Mouse (Mus musculus) cerebellum, adult 9-11 months (tissue): ENCODE data around the gene March7.

Experiments
- DNase-seq: peaks from one replicate; pipeline ENCODE4 v3.0.0; 2022

Gene March7

DNA sequence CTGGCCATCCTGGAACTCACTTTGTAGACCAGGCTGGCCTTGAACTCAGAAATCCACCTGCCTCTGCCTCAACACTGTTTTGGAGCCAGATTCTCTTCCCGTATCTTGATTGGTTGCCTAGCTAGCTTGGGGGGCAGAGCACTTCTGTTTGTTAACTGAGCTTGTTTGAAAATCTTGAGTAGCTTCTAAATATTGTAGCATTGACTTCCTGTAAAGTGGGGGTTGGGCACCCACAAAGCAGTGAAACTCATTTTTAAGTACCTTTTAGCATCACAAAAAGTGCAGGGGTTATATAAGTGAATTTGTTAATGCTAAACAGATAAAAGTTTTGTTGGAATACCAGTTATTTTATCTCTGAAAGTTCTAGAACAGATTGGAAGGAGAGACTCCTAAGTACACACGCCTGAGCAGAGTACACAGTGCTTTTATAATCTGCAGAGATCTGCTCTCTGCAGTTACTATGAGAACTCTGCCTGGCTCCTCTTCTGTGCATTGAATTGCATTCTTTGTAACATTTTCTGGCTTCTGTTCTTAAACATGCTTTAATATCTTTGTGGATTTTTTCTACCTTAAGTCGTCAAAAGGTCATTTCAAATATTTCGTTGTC is 7.0 kb downstream of the March7 start:
- DNase-seq = no peak

DNA sequence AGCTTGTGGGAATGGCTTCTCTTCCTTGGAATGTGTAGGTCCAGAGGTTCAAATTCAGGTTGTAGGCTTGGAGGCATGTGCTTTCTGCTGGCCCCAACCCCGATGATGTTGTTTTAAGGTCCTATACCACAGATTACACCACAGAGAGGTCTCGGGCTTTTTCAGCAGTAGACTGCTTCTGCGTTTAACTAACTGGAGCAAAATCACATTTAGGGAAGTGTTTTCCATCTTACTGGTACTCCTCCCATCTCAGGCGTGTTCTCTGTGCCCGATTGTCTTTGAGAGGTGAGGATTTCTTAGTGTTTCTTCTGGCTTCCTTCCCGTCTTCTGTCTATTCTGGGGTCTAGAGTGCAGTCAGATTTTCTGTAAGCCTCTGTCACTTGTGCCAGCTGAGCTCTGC is 7.9 kb downstream of the March7 start:
- DNase-seq = no peak

DNA sequence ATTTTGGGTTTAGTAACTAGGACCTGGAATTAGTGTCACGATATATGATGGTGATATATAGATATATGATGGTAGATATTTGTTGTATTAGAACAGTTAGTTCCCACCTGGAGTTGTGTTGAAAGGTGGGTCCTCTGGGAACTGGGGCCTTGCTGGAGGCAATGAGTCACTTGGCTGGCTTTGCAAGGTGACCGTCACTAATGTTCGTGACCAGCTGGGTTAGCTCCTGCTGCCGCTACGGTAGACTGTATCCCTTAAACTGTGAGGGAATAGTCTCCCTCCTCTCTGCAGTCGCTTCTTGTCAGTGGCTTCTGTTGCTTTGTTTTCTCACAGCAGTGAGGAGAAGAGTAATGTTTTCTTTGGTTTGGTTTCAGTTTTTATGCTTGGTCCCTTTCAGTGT is 11.5 kb downstream of the March7 start:
- peak; percentile 41 for DNase-seq

DNA sequence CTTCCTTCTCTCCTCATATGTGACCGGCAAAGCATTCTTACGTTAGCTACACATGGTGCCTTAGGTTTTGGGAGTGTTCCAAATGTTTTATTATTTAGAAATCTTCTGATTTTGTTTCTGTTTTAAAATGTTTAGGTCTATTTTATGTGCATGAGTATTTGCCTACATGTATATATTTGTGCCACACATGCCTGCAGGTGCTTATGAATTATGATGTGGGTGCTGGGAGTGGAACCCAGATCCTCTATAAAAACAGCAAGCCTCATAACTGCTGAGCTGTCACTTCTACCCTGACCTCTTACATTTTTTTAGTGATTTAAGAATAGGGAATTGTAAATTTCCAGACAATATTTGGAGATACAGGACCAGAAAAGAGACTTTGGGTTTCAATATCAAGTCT is 12.3 kb downstream of the March7 start:
- no peak for DNase-seq

DNA sequence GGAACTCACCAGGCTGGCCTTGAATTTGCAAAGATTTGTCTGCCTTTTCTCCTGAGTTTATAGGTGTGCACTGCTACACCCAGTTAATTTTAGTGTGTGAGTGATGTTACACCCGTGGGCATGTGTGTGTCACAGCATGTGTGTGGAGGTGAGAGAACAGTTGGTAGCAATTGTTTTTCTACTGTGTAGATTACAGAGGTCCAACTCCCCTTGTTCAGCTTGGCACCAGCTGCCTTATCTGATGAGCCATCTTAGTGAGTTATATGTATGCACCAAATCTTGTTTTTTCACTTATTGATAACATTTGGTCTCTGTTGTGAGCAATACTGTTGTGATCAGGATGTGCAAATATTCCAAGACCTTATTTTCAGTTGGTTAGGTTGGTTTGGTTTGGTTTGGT is 13.8 kb downstream of the March7 start:
- DNase-seq = no peak

DNA sequence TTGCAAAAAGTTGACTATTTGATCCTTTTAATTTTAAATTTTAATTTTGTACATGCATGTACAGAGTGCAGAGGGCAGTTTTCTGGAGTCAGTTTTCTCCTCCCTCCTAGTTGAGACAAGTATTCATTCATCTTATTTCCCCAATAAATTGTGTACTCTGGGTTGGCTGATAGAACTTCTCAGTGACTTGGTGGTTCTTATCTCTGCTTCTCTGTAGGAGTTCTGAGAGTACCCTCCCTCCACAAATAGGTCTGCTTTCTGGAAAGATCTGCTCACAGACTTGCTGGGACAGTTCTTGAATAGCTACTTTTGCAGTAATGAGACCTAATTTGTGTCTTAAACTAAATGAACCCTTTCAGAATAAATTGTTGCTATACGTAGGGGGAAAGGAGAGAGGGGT is 18.8 kb downstream of the March7 start:
- DNase-seq = no peak

DNA sequence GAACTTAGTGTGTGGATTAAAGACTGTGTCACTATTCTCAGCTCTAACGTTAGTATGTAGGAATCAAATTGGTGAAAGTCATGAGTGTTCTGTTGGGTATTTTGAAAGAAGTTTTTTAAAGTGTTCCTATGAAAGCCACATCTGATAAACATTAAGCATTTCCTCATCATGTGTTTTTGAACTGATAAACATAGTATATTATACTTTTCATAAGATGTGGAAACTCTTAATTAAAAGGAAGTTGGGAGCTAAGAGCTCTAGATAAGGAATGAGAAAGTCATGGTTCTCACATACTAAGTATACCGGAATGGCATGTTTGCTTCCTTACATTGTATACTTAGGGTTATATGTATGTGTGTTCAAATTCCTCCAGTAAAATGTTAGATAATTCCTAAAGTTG is 20.7 kb downstream of the March7 start:
- DNase-seq = no peak

DNA sequence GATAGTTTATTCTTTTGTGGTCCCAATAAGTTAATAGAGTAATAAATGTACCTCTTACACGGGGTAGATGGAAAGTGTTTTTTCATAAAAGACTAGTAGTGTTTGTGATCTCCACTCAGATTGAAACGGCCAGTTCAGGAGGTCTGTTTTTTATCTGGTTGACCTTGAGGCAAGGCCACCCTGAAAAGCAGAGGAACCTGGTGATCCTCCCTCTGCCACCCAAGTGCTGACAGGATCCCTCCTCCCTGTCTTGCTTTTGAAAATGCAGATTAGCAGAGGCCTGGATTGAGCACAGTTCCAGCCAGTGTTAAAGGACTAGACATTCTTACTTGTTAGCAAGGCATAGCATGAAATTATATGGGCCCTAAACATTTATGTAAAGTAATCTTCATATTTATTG is 23.5 kb downstream of the March7 start:
- DNase-seq = no peak

DNA sequence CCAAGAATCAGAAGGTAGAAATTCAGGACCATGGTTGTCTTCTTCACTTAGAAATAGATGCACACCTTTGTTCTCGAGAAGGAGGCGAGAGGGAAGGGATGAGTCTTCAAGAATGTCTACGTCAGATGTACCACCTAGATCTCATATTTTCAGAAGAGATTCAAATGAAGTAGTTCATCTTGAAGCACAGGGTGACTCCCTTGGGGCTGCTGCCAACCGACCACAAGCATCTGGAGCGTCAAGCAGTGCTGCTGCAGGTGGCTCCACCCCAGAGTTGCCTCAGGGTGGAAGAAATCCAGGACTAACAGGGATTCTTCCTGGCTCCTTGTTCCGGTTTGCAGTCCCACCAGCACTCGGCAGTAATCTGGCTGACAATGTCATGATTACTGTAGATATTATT is 24.8 kb downstream of the March7 start:
- no peak for DNase-seq

DNA sequence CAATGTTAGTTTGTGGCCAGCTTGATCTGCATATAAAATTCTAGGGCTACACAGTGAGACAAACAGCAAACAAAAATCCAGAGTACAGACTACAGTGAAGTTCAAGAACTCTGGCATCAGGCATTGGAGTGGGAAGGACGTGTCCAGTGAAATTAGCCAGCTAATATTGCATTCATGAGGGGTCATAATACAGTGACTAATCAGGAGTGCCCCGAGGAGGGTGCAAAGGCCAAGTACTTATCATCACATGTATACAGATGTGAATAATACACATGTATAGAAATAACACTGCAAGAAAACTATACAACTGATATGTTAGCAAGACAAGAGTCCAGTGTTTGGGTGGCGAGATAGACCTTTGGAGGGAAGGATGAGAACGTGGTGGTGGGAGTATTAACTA is 43.1 kb downstream of the March7 start:
- no peak for DNase-seq

DNA sequence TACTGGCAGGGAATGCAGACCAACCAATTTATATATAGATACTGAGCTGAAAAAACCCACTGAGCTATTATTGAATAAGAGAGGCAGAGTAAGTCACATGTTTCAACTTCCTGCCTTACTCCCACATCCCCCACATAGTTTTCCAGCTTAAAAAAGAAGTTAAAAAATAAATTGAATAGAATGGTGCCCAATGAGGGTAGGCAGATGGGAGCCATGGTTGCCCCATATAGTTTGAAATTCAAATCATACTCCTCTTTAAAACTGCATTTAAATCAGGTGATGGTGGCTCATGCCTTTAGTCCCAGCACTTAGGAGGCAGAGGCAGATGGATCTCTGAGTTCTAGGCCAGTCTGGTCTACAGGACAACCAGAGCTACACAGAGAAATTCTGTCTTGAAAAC is 43.8 kb downstream of the March7 start:
- DNase-seq = no peak

DNA sequence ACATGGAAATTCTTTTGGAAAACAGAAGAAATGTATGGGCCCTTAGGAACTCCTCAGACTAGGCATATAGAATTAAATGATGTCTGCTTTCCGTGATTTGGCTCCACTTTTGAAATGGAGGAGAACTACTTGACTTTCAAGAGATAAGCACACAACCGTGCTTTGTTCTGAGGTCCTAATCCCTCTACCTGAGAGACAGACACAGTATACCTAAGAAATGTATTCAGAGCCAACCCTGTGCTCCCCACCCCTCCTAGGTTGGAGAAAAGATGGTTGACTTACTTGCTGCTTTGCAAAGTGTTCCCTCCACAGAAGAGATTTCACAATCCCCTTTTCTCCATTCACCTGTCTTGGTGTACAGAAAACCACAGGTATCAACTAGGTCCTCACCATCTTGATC is 47.1 kb downstream of the March7 start:
- DNase-seq = no peak

DNA sequence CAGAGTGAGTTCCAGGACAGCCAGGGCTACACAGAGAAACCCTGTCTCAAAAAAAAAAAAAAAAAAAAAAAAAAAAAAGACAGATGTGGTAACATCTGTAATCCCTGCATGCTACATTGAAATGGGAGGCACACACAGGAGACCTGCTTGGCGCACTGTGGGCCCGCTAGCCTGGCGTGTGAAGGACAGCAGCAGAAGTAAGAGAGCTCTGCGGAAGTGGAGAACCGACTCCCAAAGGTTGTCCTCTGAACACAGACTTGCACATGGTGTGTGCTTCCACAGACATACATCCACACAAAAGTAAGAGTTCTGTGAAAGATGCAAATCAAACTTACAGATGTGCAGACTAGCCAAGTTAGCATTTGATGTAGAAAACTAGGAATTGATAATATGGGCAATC is 49.5 kb downstream of the March7 start:
- DNase-seq = no peak

DNA sequence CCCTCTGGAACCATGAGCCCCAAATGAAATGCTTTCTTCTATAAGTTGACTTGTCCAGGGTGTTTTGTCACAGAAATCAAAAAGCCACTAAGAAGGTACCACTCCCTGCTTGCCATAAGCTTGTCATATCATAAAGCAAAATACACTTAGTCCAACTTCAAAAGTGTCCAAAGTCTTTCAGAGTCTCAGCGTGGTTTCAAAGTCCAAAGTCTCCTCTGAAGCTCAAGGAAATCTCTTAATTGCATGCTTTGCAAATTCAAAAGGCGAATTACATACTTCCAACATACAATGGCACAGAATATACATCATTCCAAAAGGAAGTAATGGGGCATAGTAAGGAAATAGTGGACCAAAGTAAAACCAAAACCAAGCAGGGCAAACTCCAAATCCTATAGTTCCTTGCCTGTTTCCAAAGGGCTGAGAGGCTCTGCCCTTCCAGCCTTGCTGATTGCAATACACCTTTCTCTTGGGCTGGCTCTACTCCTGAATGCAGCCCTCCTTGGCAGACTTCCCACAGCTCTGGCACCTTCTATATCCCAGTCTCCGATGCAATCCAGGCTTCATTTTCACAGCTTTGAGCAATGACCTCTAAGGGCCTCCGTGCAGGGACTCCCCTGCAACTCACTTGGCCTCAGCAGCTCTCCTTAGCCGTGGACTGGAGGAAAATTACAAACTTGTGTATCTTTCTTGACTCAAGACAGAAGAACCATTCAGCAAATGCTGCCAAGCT is 51.1 kb downstream of the March7 start:
- no peak for DNase-seq

DNA sequence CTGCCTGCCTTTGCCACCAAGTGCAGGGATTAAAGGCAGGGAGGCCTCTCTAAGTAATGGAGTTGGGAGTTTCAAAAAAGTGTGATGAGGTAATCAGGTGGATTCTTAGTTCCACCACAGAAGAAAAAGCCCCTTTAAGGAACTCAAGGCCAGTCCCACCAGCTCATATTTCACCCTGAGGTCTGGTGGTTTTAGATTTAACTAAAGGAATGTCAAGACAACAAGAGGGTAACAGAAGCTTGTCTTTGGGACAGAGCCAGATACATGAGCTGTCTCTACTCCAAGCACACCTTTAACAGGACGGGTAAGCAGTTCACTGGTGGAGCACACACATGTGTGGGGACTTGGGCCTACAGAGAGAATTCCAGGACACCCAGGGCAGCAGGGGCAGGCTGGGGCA is 57.9 kb downstream of the March7 start:
- DNase-seq = no peak

DNA sequence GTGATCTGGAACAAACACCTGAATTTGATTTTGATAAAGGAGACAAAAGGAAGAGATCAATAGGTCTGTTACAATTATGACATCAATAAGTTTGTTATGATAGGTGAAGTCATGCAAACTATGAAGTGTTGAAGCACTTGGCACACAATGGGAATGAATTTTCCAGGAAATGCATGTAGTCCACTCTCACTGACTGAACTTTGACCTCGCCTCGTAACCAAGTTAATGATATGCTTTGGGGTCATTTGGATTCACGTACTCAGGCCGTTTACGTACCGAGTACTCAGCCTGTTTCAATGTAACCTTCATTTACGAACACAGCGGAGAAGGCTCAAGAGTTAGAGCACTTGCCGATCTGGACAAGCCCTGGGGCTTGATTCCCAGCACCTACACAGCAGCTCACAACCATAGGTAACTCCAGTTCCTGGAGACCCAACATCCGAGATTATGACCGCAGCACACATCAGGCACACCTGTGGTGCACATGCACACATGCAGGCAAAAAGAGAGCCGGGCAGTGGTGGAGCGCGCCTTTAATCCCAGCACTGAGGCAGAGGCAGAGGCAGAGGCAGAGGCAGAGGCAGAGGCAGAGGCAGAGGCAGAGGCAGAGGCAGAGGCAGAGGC is 60.3 kb downstream of the March7 start:
- no peak for DNase-seq

DNA sequence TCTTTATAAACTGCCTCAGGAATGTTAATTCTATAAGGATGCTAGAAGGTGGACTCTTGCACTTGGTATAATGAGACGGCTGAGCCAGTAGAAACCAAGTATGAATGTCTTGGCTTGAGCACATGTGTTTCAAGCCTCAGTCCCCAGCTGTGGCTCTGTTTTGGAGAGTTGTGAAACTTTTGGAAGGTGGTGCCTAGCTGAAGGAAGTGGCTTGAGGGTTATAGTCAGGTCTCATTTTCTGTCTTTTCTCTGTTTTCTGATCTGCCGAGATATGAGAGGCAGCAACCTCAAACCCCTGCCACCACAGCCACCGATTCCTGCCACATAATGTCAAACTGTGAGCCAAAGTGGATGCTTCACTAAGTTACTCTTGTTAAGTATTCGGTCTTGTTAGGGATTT is 68.9 kb downstream of the March7 start:
- DNase-seq = no peak

DNA sequence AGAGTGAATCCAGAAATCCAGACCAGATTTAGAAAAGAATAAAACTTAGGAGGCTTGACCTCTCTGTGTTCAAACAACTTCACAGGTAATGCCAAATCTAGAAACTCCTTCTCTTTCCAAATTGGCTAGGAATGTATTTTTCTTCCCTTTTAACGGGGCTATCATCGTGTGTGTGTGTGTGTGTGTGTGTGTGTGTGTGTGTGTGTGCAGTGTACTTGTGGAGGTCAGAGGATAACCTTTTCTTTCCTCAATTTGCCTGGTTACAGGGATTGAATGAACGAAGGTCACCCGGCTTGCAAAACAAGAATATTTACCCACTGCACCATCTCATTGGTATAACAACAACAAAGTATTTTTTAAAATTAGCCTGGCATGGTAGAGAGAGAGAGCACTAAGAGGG is 72.9 kb downstream of the March7 start:
- no peak for DNase-seq

DNA sequence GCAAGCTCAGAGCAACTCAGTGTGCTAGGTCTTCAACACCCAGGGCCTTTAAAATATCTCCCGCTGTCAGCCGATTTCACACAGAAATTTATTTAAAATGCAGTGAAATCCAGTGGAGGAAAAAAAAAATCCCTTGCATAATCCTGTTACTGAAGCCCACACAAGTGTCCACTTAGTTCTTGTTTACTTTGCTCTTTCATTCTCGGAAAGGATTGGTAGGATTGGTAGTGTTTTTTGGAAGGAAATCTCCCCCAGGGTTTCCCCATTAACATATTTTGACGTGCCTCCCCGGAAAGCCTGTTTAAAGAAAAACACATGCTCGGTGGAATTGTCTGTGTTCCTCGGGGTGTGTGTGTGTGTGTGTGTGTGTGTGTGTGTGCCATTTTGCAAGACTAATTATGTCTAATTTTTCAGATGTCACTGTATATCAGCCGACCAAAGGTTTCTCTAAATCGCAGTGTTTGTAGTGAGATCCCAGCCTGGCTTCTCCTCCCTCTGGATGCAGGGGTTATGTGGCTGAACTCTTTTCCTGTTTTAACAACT is 73.6 kb downstream of the March7 start:
- DNase-seq = no peak

DNA sequence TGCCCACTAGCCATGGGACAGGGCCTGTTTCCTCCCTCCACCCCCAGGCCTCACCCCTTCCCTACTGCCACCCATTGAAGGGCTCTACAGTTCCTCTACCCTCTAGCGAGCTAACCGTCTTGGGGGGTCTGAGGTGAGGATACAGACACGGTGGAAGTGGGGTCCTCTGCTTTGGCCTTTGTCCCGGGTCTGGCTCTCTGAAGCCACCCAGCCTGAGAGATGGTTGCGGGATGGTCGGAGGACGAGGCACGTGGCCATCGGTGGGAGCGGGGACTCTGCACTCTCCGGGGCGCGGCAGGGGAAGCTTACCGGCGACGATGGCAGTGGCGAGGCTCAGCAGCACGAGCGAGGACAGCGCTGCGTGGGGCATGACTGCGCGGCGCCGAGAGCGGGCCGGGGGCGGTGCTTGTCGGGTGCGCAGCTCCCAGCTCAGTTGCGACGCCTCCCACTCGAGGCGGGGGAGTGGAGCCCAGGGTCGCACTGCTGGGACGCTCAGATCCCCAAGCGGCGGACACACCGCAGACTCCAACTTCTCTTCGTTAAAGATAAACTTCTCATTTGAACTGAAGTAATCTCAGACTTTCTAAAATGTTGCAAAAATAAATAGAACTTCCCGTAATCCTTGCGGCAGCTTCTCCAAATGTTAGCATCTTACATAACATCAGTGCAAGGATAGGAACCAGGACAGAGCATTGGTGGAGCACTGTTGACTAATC is 74.2 kb downstream of the March7 start:
- peak; percentile 12 for DNase-seq

DNA sequence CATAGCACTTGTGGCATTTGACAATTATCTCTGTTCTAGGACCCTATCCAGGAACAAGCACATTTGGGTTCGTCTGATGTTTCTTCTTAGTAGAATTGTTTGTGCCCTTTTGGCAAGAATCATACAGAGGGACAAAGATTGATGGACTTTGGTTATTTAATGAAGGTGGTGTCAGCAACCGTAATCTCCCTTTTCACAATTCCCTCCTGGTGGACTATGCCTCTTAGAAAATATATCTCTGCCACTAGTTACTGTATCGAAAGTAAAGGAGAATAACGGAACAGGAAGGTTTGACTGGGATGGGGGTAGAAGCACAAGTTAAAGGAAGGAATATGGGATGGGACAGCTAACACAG is 74.8 kb downstream of the March7 start, which contains the start of gene Cd302:
Gene Cd302 (minus strand): TSS at position 22 of the 355 bp plus-strand sequence.
- DNase-seq = no peak

DNA sequence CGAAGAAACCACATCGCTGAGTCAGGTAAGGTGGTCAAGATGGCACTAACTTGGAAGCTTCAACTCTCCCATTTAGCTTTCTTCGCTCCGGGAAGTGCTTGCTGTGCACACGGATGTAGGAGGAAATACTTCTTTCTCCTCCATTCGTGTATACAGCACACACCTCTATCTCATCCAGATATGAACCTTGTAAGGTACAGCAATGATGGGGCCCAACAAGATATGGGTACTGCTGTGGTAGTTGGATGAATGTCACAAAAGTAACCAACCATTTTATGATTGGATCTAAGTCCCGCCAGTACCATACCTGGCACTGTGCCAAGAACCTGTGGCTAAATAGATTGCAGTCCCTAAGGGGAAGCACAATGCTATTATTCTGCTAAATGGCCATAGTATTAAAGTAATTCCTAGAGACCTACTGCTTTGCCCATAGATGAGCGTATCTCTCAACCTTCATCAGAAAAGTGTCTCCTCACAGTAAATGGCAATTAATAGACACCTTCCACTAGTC is 75.5 kb downstream of the March7 start:
- DNase-seq = no peak

DNA sequence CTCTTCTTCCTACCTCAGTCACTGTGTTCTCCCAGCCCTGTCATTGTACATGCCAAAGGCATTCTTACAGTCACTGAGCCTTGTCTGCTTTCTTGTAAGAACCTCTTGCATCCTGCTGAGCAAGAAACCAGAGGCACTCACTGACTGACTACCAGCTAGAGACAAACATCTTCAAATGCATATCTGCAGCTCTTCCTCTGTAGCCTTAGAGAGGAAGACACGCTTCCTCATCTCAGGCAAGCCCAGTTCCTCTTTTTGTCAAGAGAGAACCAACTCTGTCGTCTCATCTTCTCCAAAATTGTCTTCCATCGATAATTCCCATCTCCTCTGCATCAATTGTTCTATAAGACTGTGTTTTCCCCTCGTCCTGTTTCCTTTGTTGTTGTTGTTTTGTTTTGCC is 78.9 kb downstream of the March7 start:
- no peak for DNase-seq

DNA sequence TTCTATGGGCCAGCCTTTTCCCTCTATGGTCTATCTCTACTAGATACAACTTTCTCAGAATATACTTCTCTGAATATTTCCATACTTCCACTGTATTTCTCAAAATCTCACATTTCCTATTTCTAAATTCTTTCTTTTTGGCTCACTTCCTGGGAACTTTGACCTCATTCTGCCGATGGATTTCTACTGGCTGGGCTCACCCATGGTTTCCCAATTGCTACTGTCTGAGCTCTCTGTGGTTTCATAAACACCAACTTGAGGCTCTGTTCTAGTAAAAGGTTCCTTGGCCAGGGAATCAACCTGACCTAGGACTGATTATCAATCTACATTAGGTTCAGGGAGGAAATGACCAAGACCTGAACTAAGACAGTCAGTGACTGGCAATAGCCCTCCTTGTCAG is 79.8 kb downstream of the March7 start:
- no peak for DNase-seq
